Mouse (Mus musculus): ENCODE data around the gene Snx21. TPM values are rescaled to one million over a fixed set of nuclear protein-coding genes. Genes with fewer than 3 reads are reported as not detected.

Gene Snx21
- 1 to 10 TPM; 5.2 to 9.7 (median 6.4) TPM for polyA plus RNA-seq (2017; shearing (Covaris generic))

DNA sequence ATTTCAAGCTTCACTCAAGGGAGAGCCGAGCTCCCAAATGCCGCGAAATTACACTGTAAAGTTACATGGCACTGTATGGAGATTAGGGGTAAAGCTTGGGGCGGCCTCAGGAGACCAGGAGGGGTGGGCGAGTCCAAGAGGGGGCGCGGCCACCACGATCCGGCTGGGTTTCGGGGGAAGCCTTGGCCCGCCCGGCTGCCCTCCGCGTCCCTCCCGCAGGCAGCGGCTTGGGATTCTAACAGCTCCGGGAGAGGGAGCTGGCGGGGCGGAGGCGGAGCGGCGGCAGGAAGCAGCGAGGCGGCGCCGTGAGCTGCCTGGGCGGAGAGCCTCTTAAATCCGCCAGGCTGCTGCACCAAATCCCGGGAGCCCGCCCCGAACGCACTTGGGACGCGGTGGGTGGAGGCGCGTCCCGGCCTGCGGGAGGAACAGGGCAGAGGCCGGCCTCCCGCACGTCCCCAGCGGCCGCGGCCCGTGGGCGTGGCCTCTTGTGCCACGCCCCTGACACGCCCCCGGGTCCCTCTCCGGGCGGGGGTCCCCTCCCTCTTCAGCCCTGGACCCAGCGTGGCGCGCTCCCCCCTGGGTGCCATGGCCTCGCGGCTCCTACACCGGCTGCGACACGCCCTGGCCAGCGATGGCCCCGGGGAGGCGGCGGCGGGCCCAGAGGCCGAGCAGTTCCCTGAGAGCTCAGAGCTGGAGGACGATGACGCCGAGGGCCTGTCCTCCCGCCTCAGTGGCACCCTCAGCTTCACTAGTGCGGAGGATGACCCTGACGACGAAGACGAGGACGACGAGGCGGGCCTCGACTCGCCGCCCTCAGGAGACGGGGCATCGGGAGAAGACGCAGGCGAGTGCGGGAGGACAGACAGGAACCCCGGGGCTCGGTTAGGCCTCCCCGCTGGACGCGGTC lies at the start of gene Snx21:
TSS of gene Snx21 (plus strand) at position 343 of the 907 bp plus-strand sequence.
- ATAC-seq = peak; percentile 79

DNA sequence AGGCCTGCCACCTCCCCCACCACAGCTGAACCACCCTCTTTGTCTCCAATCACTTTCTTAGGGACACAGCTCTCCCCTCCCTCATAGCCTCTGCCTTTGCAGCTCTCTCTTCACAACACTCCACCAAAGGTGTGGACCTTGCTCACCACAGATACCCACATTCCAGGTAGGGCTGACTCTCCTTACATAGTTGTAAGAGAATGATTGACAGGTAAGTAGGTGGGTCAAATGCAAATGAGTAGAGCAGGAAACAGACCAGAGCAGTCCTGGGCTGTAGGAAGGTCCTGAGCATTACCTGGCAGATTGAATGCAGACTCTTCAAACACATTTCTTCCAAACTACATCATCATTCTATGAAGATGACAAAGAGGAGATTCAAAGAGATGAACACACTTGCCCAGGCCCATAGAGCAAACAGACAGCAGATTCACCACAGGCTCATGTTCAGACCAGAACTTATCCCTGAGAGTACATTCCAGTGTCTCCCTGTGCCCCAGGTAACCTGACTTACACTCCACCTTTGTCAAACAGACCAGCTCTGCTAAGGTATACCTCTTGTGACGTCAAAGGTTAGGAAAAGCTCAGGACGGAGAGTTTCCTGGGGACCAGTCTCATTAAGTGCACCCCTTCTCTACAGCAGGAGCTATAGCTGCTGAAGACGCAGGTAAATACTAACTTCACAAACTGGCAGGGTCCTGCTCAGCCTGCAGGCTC lies 48.1 kb upstream of the Snx21 start:
- no peak for ATAC-seq

DNA sequence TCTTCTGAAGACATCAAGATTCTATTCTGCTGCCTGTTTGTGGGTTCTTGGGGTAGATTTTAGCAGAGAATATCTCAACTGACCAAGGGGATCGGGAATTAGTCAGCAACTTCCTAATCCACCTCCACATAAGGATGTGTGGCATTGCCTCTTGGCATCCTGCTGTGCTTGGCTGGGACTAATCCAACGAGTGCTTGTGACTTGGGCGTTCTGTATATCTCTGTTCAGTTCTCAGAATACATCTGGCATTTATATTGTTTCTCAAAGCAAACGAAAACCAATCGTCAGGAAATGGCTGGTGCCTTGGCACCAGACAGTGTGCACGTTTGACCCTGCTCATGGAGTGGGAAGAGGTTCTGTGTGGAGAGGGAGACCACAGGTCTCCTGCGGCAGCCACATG lies 45.7 kb upstream of the Snx21 start:
- no peak for ATAC-seq

DNA sequence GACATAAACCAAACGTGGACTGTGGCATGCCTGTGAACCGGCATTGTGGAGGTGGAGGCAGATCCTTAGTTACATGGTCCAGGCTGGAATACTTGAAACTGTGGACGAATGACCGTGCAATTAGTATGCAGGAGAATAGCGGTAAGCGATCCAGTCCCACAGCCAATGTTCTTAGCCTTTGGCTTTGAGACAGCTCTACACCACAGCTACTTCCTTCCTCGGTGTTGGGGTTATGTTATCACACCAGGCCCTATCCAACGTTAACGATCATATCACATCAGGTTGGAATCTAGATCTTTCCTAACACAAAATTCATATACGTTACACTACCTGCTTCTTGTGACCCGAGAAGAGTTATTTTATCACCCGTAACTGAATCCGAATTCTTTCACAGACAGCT lies 40.6 kb upstream of the Snx21 start:
- ATAC-seq = no peak

DNA sequence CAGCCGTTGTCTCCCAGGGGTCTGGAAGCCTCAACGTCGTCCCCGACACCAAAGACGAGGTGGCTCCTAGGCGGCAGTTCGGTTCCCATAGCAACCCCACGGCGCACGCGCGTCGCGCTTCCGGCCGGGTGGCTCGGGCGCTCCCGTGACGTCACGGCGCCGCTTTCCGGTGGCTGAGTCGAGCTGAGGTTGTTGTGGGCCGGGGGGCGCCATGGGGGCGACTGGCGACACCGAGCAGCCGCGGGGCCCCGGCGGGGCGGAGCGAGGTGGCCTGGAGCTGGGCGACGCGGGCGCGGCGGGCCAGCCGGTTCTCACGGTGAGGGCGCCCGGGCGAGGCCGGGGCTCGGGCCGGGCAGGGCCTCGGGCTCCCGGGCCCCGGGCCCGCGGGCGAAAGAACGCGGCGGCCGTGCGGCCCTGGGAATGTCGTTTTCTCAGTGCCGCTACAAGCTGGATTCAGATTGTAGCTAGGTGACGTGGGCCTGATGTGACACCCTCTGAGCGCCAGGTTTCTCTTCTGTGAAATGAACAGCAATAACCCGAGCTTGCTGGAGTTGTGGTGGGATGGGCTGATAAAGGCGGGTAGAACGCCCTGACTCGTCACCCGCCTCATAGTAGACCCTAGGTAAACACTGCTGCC lies 39.7 kb upstream of the Snx21 start, which contains the start of the genes Wfdc3 and Dnttip1:
TSS of gene Wfdc3 (minus strand) at position 89 of the 637 bp plus-strand sequence.
TSS of gene Dnttip1 (plus strand) at position 141 of the 637 bp plus-strand sequence.
- ATAC-seq = peak; percentile 97

DNA sequence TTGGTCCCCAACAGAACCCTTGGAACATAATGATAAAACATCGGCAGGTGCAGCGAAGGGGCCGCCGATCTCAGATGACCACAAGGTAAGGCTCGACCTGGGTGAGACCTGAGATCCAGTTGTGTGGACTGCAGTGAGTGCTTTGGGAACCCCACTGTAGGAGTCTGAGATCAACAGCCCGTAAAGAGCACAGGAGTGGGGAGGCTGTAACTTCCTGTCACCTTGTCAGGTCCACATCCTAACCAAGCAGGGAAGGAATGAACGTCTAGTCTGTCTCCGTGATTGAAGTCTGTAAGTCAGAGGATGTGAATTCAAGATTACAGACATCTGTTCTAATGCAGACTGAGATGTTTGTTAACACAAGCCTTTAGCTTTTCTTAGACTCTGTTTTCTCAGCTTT lies 38.9 kb upstream of the Snx21 start:
- peak; percentile 59 for ATAC-seq

DNA sequence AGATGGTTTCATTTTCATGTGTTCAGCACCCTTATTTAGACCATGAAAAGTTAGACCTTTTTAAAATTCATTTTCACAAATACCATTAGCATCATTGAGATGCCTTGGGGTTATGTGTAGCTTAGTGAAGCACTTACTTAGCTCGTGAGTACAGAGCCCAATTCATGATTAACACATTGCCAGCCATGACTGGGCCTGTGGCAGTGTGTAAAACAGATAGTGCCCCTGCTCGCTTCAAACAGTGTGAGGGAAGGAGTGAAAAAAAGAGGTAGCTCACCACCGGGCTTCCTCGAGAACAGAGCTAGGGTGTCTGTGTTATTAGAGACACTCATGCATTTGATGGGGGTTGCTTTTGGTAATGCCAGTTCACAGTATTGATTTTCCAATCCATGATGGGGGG lies 37.4 kb upstream of the Snx21 start:
- no peak for ATAC-seq

DNA sequence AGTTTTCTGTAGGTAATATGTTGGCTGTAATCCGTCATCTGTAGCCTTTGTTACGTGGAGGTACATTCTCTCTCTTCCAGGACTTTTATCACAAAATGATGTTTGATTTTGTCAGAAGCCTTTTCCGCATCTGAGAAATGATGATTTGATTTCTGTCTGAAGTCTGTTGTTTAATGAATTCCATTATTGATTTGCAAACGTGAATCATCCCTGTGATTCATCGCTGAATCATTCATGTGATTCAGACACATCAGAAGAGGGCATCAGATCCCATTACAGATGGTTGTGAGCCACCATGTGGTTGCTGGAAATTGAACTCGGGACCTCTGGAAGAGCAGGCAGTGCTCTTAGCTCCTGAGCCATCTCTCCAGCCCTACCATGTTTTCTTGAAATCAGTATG lies 36.6 kb upstream of the Snx21 start:
- no peak for ATAC-seq

DNA sequence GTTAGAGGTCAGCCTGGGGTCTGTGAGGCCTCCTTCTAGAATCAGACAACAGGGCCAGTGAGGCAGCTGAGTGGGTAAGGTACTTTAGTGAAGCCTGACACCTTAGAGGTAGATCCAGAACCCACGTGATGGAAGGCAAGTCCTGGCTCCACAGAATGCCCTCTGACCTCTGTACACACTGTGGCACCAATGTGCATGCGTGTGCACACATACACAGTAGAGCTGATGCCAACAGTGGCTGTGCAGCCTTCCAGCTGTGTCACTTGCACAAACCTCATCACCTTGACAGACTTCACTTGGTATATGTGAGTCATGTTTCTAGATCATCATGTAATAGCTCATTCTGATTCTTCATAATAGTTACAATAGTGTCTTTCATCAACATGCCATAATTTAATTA lies 33.2 kb upstream of the Snx21 start:
- ATAC-seq = no peak

DNA sequence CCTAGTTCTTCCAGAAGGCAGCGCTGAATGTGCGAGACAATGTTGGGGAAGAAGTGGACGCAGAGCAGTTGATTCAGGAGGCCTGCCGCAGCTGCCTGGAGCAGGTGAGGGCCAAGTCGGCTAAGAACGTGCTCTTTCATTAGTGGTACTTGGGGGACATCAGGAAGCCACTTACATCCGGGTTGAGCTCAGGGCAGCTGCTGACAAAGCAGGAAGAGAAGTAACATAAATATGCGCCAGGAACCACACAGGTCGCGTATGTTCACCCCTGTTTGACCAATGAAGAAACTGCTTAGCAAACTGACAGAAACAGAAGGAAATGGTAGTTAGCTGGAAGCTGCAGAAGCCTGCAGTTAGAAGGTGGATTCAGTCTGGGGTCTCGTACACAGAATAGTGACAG lies 31.5 kb upstream of the Snx21 start:
- ATAC-seq = no peak

DNA sequence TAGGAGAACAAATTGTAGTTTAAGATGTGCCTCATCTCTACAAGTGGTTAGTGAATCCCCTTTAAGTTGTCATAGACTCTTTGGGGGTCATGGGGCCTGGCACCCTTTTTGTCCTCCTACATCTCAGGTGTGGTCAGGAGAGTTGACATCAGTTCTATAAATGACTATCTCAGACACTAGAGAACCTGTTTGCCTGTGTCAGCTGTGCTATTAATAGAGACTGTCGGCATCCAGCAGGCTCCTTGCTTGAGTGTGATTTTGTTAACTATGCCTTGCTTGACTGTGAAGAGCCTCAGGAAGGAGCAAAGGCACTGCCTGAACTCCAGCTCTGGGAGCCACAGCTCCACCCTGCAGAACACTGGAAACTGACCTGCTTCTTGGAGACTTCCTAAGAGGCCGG lies 30.8 kb upstream of the Snx21 start:
- ATAC-seq = no peak

DNA sequence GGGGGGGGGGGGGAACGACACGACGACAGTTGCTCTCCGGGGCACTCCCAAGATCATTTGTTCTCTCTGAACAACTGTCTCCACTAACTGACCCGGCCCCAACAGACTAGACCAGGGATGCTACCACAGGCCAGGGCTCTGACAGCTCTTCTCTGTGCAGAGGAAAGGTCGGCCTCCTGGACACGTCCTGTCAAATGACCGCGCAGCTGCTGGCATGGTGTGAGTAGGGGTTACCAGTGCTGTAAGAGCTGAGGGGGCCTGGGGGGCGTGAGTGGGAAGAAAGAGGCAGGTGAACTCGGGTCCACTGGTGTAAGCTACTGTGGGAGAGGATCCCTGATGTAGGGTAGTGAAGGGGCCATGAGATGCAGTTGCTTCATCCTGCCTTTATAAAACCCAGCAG lies 27.8 kb upstream of the Snx21 start:
- ATAC-seq = no peak

DNA sequence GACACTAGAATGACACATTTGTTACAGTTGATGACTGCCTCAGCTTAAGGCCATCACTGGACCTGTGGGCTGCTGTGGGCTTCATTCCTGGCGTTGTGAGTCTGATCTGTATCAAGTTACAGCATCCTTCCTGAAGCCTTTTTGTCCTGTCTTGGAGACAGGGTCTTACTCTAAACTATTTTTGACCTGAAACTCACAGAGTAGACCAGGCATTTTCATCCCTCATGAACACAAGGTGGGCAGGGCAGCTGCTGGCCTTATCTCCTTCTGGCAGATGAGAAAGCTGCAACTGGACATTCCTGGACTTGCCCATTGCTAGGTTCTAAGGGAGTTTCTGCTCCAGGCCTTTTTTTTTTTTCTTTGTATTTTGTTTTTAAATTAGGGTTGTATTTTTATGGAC lies 26.9 kb upstream of the Snx21 start:
- ATAC-seq = no peak

DNA sequence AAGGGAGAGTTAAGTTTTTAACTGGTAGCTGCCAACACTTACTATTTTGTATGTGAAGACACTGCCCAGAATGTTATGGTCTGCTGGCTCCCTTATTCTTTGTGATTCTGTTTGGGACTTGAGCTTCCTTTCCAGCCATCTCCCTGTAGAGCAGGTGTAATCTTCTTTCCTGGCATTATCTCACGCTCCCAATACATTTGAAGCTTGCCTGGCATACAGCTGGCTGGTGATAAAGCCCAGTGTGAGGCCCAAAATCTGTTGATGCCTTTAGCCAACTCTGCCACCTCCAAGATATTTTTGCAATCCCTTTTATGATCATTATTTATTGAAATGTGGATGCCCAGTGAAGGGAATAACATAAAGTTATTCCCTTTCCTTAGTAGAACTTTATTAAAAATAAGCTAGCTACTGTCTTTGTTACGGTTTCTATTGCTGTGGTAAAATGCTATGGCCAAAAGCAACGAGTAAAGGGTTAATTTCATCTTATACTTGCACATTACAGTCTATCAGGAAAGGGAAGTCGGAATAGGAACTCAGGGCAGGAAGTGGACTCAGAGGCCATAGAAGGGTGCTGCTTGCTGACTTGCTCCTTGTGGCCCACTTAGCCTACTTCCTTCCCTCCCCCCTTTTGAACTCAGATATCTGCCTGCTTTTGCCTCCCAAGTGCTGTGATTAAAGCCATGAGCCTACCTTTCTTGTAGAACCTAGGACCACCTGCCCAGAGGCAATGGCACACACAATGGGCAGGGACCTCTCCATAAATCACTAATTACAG lies 25.4 kb upstream of the Snx21 start:
- no peak for ATAC-seq

DNA sequence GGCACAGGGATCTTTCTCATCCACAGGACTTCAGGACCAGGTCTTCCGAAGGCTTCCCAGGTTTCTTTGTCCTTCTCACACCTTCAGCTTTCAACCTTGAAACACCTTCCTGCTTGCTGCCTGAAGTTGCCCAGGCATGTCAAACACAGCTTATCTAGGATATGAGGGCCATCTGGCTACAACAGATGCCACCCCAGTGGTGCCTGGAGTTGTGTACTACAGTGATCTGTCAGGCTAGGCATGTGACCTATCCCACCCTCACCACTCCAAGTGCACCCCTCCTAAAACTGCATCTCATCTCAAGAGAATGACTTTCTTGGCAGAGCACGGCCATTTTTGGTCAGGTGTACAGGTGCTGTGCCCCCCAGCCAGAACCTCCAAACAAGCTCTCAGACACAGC lies 24.1 kb upstream of the Snx21 start:
- no peak for ATAC-seq

DNA sequence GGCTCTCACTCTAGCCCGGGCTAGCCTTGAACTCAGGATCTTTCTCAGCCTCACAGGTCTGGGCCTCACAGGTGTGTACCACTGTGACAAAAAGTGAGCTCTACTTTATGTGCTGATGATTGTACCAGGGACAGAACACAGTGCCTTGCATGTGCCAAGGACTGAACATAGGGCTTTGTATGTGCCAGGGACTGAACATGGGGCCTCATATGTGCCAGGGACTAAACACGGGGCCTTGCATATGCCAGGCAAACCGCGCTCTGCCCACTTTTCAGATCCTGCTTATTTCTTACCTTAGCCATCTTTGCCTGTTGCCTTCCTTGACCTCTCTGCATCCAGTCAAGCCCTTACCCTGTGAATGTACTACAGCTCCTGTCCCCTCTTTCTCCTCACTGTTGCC lies 23.7 kb upstream of the Snx21 start:
- no peak for ATAC-seq

DNA sequence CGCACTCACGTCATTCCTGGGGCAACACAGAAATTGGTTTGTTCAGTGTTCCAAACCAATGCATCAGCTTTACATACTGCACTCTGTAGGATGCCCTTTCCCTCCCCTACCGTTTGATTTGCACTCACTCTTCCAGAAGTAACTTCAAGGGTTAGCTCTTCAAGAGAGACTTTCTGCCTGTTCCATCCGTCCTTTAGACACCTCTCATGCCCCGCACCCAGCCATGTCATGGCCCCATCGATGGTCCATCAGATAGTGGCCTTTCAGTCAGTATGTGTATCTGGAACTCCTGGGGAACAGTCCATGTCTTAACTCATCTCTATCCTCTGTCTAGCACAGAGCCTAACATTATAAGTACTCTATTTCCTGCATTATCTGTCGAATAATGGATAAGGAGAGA lies 23.0 kb upstream of the Snx21 start:
- no peak for ATAC-seq

DNA sequence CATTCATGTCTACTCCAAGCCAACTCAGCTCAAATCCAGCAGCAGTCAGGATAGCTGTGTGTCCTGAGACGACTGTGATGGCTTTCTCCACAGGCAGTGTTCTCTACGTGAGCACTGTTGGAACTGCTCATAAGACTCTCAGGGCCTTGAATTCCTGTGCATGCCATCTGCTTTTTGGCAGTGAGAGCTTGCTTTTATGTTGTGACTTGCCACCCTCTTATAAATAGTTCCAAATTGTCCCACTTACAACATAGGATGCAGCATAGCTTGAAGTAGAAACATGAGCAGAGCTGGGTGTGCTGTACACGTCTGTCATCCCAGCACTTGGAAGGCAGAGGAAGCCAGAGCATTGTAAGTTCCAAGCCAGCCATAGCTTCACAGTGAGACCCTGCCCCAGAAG lies 19.8 kb upstream of the Snx21 start:
- ATAC-seq = no peak

DNA sequence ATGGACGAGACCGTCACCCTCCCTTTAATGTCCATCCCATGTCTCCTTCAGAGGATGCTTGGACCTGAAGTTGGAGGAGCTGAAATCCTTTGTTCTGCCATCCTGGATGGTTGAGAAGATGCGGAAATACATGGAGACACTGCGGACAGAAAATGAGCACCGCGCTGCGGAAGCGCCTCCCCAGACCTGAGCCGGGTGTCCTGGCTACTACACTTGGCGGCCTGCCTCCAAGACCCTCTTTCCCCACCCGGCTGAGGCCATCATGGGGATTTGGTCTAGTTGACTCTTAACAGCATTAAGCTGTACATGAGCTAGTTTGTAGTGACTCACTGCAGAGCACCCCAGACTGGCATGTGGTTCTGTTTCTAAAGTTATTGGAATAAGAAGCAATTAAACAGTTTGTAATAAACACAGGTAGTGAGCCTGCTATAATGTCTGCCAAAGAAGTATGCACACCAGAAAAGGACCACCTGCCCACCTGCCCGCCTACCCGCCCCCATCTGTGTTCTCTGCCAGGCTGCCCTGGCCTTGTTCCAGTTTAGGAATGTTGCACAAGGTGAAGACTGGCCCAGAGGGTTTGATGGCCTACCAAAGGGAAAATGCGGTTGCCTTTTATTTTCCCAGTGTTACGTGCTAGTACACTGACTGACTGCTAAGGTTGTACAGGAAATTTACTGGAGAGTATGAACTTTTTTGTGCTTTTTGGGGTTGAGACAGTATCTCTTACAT lies 17.6 kb upstream of the Snx21 start:
- ATAC-seq = no peak

DNA sequence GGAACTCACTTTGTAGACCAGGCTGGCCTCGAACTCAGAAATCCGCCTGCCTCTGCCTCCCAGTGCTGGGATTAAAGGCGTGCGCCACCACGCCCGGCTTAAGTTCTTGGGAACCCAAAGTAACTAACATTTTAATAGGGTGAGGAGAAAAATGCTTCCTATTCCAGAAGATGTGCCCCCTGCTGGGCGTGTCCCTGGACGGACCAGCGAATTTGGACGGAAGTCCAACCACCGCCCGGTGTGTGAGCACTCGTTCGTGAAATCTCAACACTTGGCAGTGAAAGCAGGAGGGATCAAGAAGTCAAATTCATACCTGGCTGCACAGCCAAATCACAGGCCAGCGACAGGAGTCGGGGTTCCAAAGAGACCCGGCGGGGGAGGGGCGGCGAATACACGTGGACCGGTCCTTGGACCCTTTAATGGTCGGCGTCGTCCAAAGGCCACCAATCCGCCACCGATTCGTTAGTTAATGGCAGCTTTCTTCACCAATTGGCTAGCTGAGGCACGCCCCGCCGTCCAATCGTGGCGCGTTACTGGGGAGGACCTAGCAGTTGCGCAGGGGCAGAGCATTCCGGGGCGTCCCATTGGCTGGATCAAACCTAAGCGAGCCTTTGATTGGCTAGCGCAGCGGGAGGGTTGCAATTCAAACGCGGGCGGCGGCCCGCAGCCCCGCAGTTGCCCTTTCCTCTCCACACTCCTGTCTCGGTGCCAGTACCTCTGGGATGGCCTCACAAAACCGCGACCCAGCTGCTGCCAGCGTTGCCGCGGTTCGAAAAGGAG lies 16.2 kb upstream of the Snx21 start, which contains the start of gene Ube2c:
TSS of gene Ube2c (plus strand) at position 641 of the 780 bp plus-strand sequence.
- ATAC-seq = peak; percentile 100

DNA sequence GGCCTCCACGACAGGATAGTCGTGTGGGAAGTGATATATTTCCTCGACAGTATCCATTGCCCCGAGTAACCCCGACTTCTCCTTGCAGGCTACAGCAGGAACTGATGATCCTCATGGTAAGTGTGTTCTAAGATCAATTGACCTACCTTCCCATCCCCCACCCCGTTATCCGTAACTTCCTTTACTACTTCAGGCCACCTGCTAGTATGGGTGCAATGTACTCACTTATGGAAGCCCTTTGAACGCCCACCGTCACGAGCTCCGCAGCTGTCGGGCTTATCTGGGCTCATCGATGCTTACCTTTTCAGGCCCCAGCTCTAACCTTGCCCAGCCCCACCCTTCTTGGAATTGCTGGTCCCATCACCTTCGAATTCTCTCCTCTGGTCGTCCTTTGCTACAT lies 15.3 kb upstream of the Snx21 start:
- no peak for ATAC-seq

Data from inflammation-experienced regulatory T-cells, adult 6 months (primary cell).